Mouse (Mus musculus): ENCODE data around the gene Gm17349.

Gm17349 gene

DNA sequence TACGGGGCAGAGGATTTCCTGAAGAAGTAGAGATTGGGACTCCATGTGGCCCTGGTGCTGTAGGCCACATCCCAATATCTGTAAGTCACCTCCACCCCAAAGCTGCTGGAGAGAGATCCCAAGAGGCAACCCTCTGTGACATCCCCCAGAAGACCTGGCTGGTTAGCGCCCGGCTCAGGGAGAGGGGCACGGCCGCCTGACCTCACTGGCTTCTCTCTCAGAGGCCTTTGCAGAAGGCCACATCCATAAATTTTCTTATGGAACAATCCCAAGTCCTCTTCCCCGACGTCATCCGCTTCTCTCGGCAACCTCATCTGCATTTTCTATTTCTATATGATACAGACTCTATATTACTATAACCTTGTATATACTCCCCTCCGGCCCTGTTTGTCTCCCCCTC lies 5.6 kb downstream of the Gm17349 start:
- no peak for DNase-seq (ENCODE audit: low spot score in 2 of 2)

DNA sequence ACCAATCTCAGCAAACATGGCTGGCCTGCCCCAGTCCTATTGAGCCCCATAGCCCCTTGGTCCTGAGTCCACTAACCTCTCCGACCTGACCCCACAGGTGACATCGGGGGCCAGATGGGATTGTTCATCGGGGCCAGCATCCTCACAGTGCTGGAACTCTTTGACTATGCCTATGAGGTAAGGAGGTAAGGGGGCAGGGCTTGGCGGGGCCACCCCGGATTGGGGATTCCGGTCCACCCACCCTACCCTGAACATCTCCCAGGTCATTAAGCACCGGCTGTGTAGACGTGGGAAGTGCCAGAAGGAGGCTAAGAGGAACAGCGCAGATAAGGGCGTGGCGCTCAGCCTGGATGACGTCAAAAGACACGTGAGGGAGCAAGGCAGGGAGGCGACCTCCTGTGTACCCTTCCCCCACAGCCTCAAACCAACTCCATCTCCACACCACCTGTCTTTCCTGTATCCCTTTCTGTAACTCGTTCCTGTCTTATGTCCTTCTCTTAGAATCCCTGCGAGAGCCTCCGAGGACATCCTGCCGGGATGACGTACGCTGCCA lies 6.7 kb downstream of the Gm17349 start:
- no peak for DNase-seq (ENCODE audit: low spot score in 2 of 2)

- no peak for DNase-seq (ENCODE audit: low spot score in 2 of 2)
Observed at GRCm38 (mm10) chr15:99697309-99697708, 8.0 kb downstream of the Gm17349 start.

DNA sequence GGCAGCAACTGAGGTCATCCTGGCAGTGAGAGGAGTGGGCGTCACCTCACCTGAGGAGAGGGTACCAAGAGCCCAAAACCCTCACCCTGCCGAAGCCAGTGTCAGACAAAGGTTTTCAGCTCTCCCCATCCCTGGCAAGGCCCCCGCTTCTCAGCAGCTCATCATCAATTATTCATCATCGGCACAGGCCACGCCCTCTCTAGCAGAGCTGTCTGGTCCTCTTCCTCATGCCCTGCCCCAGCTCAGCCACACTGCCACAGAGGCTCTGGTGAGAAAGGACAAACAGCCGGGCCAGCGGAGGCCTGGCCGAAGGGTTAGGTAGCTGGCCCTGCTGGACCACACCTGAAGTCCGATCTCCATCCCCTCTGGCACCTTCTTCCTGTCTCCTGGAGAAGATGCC lies 13.3 kb downstream of the Gm17349 start:
- DNase-seq (ENCODE audit: low spot score in 2 of 2): no peak

- no peak for DNase-seq (ENCODE audit: low spot score in 2 of 2)
Observed at GRCm38 (mm10) chr15:99690924-99691323, 14.4 kb downstream of the Gm17349 start.

GRCm38 (mm10) chr15:99688712-99689111 lies 16.6 kb downstream of the Gm17349 start:
- peak in 1 of 2 experiments; percentile 55 for DNase-seq (ENCODE audit: low spot score in 2 of 2)

DNA sequence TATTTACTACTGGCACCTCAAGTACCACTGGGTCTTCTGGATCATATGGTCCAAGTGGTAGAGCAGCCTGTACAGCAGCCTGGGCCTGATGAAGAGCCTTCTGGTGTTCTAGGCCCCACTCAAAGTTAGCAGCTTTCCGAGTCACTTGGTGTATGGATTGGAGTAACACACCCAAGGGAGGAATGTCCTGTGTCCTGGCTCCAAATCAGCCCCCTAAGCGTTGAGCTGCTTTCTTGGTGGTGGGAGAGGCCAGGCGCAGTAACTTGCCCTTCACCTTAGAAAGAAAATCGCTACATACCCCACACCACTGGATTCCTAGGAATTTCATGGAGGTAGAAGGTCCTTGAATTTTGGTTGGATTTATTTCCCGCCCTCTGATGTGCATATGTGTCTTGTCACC lies 21.1 kb downstream of the Gm17349 start:
- DNase-seq (ENCODE audit: low spot score in 2 of 2): no peak

GRCm38 (mm10) chr15:99682880-99683279 lies 22.4 kb downstream of the Gm17349 start:
- DNase-seq (ENCODE audit: low spot score in 2 of 2): no peak

DNA sequence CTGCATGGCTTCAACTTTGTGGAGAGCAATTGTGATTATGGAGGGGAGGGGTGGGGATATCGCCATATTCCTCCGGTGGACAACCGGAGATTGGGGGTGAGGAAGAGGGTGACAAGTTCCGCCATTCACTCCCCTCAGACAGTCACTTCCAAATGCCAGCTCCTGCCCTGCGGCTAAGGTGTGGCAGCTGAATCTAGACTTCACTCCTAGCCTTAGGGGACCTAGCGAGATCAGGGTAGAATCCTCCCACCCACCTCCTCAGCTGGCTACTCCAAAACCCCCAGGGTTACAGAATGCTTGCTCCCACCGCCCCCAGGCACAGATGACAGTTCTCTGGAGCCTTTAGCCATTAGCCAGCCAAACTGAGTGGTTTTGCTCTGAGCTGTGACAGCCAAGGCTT lies 26.3 kb downstream of the Gm17349 start:
- DNase-seq (ENCODE audit: low spot score in 2 of 2): no peak

GRCm38 (mm10) chr15:99678063-99678800 lies 27.1 kb downstream of the Gm17349 start:
- no peak for DNase-seq (ENCODE audit: low spot score in 2 of 2)

DNA sequence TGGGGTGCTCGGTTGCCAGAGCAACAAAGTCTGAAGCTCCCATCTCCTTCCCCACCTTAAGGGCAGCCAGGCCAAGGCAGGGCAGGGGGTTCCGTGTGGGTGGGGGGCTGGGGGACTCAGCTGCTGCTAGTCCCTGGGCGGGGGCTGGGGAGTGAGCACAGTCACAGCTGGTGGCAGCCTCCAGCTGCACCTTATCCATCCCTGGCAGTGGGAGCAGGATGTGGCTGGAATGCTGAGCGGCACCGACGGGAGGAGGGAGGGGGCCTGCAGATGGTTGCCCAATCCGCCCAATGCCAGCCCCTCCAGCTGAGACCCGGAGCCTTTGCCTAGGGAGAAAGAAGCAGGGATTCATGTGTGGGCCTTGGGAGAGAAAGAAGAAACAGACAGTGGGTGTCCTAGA lies 28.2 kb downstream of the Gm17349 start:
- DNase-seq (ENCODE audit: low spot score in 2 of 2): no peak

- DNase-seq (ENCODE audit: low spot score in 2 of 2): no peak
Observed at GRCm38 (mm10) chr15:99674866-99675265, 30.4 kb downstream of the Gm17349 start.

GRCm38 (mm10) chr15:99671783-99672182 lies 33.5 kb downstream of the Gm17349 start:
- DNase-seq (ENCODE audit: low spot score in 2 of 2): no peak

DNA sequence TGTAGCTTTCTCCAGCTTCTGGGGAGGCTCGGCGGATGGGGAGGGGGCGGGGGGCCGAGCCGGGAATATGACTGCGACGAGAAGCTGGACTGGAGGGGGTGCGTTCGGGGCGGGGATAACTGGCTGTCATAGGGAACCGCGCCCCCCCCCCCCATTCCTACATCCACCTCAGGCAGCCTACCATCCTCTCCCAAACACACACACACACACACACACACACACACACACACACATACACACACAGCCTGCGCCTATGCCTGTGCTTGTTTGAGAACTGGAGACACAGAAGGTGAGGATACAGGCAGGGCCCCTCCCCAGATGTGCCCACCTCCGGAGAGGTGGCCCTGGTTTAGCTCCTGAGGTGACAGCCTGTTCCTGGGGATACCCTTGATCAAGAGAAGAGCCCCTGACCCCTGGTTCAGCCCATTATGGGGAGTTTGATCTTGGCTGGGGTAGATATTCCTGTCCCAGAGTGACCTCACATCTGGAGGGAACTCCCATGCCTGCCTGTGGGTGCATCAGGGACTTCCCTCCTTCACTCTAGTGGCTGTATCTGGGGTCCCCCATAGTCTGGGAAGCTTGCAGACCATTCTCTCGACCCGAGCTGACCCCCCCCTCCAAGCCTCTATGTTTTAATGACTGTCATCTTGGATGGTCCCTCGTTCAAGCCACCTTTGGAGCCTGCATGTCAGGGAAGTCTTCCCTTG lies 34.2 kb downstream of the Gm17349 start:
- no peak for DNase-seq (ENCODE audit: low spot score in 2 of 2)

- peak; percentile 38 to 39 for DNase-seq (ENCODE audit: low spot score in 2 of 2)
Observed at GRCm38 (mm10) chr15:99670154-99670821, 35.0 kb downstream of the Gm17349 start, which contains the start of gene Asic1. Asic1 (plus strand) TSS chr15:99670368.

- DNase-seq (ENCODE audit: low spot score in 2 of 2): no peak
Observed at GRCm38 (mm10) chr15:99669392-99669791, 35.9 kb downstream of the Gm17349 start.

DNA sequence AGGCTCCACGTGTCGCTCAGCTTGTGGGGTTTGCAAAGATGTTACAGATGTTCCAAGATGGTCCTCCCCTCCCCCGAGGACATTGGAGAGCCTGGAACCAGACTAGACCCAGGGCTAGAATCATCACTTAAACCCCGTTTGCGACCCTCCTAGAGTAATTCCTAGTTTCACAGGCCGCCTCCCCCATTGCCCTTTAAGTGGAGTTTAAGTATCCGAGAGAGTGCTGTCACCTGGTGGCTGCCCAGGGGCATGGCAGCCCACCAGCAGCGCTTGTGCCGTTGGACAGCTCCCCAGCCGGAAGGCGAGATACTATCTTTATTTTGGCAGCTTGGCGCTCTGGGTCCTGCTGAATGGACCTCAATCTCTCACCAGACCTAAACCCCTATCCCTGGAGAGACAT lies 36.4 kb downstream of the Gm17349 start:
- DNase-seq (ENCODE audit: low spot score in 2 of 2): peak; percentile 43 to 63

DNA sequence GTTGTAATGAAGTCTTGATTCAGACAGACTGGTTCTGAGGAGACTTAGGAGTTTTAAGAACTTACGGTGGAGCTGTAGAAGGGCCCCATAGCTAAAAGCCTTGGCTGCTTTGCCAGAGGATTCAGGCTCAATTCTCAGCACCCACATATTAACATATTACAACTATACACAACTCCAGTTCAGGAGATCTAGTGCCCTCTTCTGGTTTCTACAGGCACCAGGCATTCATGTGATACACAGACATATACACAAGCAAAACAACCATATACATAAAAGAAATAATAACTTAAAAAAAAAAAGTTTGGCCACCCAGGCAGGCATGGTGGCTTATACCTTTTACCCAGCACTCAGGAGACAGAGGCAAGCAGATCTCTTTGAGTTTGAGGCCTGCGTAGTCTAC lies 37.7 kb downstream of the Gm17349 start:
- DNase-seq (ENCODE audit: low spot score in 2 of 2): no peak

GRCm38 (mm10) chr15:99664600-99665451 lies 40.5 kb downstream of the Gm17349 start:
- peak; percentile 54 to 56 for DNase-seq (ENCODE audit: low spot score in 2 of 2)

- no peak for DNase-seq (ENCODE audit: low spot score in 2 of 2)
Observed at GRCm38 (mm10) chr15:99663964-99664599, 41.2 kb downstream of the Gm17349 start.

DNA sequence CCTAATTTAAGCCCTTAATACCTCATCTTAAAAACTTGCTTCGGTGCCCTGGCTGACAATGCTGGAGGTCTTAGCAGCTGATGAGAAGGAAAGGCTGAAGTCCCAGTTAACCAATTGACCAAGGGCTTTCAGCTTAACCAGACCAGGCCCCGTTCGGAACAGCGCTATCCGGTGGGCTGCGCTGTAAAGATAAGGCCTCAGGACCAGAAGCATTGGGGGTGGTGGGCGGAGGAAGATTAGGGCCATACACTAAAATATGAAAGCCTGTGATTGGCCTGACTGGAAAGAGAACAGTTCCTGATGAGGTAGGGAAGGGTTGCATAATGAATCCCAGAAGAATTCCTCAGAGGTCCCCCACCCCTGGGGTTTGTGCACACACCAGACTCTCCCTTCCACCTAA lies 42.9 kb downstream of the Gm17349 start:
- no peak for DNase-seq (ENCODE audit: low spot score in 2 of 2)

Measured in heart, adult 9 months (tissue).